Mouse (Mus musculus): ENCODE data around the gene Ttyh1.
"Not testable (repeated sequence)": the region's sequence is repeated elsewhere in the genome, so short reads cannot be mapped to it uniquely, and the experiment has no call there.

Ttyh1 gene

GRCm38 (mm10) chr7:4143506-4143905 lies 24.3 kb downstream of the Ttyh1 start:
- DNase-seq (ENCODE audit: low read depth, low spot score): no peak

GRCm38 (mm10) chr7:4144046-4144445 lies 24.8 kb downstream of the Ttyh1 start:
- DNase-seq (ENCODE audit: low read depth, low spot score): no peak

- DNase-seq (ENCODE audit: low read depth, low spot score): no peak
These were observed 25.8 kb downstream of the Ttyh1 start for GRCm38 (mm10) chr7:4144766-4145551.

- DNase-seq (ENCODE audit: low read depth, low spot score): peak; percentile 46
These were observed 26.5 kb downstream of the Ttyh1 start for GRCm38 (mm10) chr7:4145552-4146190.

GRCm38 (mm10) chr7:4146241-4147180 lies 27.3 kb downstream of the Ttyh1 start:
- DNase-seq (ENCODE audit: low read depth, low spot score): no peak

GRCm38 (mm10) chr7:4147371-4147770 lies 28.2 kb downstream of the Ttyh1 start:
- DNase-seq (ENCODE audit: low read depth, low spot score): no peak

- DNase-seq (ENCODE audit: low read depth, low spot score): no peak
These were observed 28.6 kb downstream of the Ttyh1 start for GRCm38 (mm10) chr7:4147836-4148235.

- no peak for DNase-seq (ENCODE audit: low read depth, low spot score)
These were observed 29.4 kb downstream of the Ttyh1 start for GRCm38 (mm10) chr7:4148341-4149208.

- peak; percentile 39 for DNase-seq (ENCODE audit: low read depth, low spot score)
These were observed 30.2 kb downstream of the Ttyh1 start for GRCm38 (mm10) chr7:4149209-4150054.

- no peak for DNase-seq (ENCODE audit: low read depth, low spot score)
These were observed 30.9 kb downstream of the Ttyh1 start, which contains the start of gene Leng9 for GRCm38 (mm10) chr7:4150059-4150541. TSS of gene Leng9 (minus strand) at chr7:4150374.

- no peak for DNase-seq (ENCODE audit: low read depth, low spot score)
These were observed 31.6 kb downstream of the Ttyh1 start for GRCm38 (mm10) chr7:4150811-4151221.

- DNase-seq (ENCODE audit: low read depth, low spot score): no peak
These were observed 32.0 kb downstream of the Ttyh1 start for GRCm38 (mm10) chr7:4151241-4151640.

GRCm38 (mm10) chr7:4154356-4154755 lies 35.1 kb downstream of the Ttyh1 start:
- DNase-seq (ENCODE audit: low read depth, low spot score): no peak

- DNase-seq (ENCODE audit: low read depth, low spot score): no peak
These were observed 35.8 kb downstream of the Ttyh1 start for GRCm38 (mm10) chr7:4154976-4155375.

GRCm38 (mm10) chr7:4161596-4161995 lies 42.4 kb downstream of the Ttyh1 start:
- not testable (repeated sequence) for DNase-seq (ENCODE audit: low read depth, low spot score)

GRCm38 (mm10) chr7:4163571-4164072 lies 44.4 kb downstream of the Ttyh1 start:
- no peak for DNase-seq (ENCODE audit: low read depth, low spot score)

GRCm38 (mm10) chr7:4164090-4164910 lies 45.1 kb downstream of the Ttyh1 start, which contains the start of gene Cdc42ep5:
TSS of gene Cdc42ep5 (minus strand) at chr7:4164860.
- DNase-seq (ENCODE audit: low read depth, low spot score): no peak

- no peak for DNase-seq (ENCODE audit: low read depth, low spot score)
These were observed 46.1 kb downstream of the Ttyh1 start for GRCm38 (mm10) chr7:4165286-4165685.

GRCm38 (mm10) chr7:4167098-4167497 lies 47.9 kb downstream of the Ttyh1 start:
- DNase-seq (ENCODE audit: low read depth, low spot score): no peak

Measured in retina, postnatal 7 days (tissue).